Mouse (Mus musculus) brain, embryonic 14.5 days (tissue): ENCODE measurements around the gene Gm20481.

Experiments
- CTCF ChIP-seq: fragments of 200-500 bp; IDR thresholded peaks from 2 replicates; pipeline ENCODE4 v1.5.1; 2012; ENCODE audit warnings: inconsistent platforms, mild to moderate bottlenecking, moderate library complexity, borderline replicate concordance; ENCODE audit not compliant: insufficient read depth, insufficient read length; ENCODE audit errors: extremely low read depth
- POLR2A ChIP-seq: fragments of 200-500 bp; IDR thresholded peaks from 2 replicates; pipeline ENCODE4 v1.6.1; 2012; ENCODE audit warnings: mild to moderate bottlenecking, inconsistent platforms, borderline replicate concordance; ENCODE audit not compliant: poor library complexity, insufficient read depth, insufficient read length, severe bottlenecking; ENCODE audit errors: extremely low read depth

DNA sequence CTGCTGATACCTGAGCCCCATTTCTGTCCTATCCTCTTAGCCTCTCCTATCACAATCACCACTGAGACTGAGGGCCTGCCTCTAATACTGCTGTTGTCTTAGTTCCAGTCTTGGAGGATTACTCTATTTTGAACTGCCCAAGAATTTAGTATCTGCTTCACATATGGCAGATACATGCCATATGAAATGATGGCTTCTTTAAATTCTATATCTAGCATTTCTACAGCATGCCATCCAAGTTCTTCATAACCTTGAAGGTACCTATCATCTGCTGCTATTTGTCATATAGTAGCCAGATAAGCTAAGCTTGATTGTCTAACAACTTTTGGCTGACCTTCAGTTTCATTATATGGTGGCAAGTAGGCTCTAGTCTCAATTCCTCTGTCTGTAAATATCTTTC lies 25.0 kb downstream of the Gm20481 start:
- no peak for TF ChIP-seq CTCF
- no peak for TF ChIP-seq POLR2A
